Mouse (Mus musculus) limb, embryonic 11.5 days (tissue): Measurements from ENCODE around the gene Hao1. TPM values are rescaled to one million over a fixed set of nuclear protein-coding genes. Genes with fewer than 3 reads are reported as not detected.

Source experiments
- ATAC-seq: fragments of 200-750 bp; cut with Nextera tagmentation; 2 replicates; pipeline ENCODE4 v1.8.0; 2017; ENCODE audit warnings: low read depth; ENCODE audit not compliant: insufficient number of reproducible peaks, low FRiP score, low TSS enrichment
- DNase-seq: peaks from one replicate; pipeline ENCODE4 v3.0.0-alpha.2; 2015; ENCODE audit warnings: low spot score
- H3K27ac ChIP-seq: fragments of 300-500 bp; sonication (generic); replicated peaks from 2 replicates; pipeline ENCODE4 v1.5.1; 2014; ENCODE audit warnings: low read depth, mild to moderate bottlenecking, low read length
- H3K27me3 ChIP-seq: fragments of 300-500 bp; sonication (generic); 2 replicates; pipeline ENCODE4 v1.6.1; 2014; ENCODE audit warnings: mild to moderate bottlenecking, low read length, mixed read lengths; ENCODE audit not compliant: control insufficient read depth, insufficient read depth
- H3K36me3 ChIP-seq: fragments of 300-500 bp; sonication (generic); 2 replicates; pipeline ENCODE4 v1.6.1; 2014; ENCODE audit warnings: mild to moderate bottlenecking, low read length, moderate library complexity, mixed read lengths; ENCODE audit not compliant: control insufficient read depth, insufficient read depth
- H3K4me1 ChIP-seq: fragments of 300-500 bp; sonication (generic); 2 replicates; pipeline ENCODE4 v1.6.1; 2014; ENCODE audit warnings: low read length, mixed read lengths; ENCODE audit not compliant: control insufficient read depth, insufficient read depth
- H3K4me2 ChIP-seq: fragments of 300-500 bp; sonication (generic); 2 replicates; pipeline ENCODE4 v1.6.1; 2014; ENCODE audit warnings: low read depth, mild to moderate bottlenecking, moderate library complexity; ENCODE audit not compliant: severe bottlenecking
- H3K4me3 ChIP-seq: fragments of 300-500 bp; sonication (generic); 2 replicates; pipeline ENCODE4 v1.5.1; 2014; ENCODE audit warnings: low read depth, low read length
- H3K9ac ChIP-seq: fragments of 300-500 bp; sonication (generic); 2 replicates; pipeline ENCODE4 v1.6.1; 2014; ENCODE audit warnings: mild to moderate bottlenecking, low read length
- H3K9me3 ChIP-seq: fragments of 300-500 bp; sonication (generic); 2 replicates; pipeline ENCODE4 v1.6.1; 2016; ENCODE audit warnings: low read length; ENCODE audit not compliant: control insufficient read depth
- WGBS: fragments of 180-500 bp; shearing (Covaris S2); extraction: QIAGEN DNeasy Blood & Tissue Kit; methylation state at CpG from one replicate; pipeline ENCODE4 v1.1.7; 2014; 5-methylcytosine and 5-hydroxymethylcytosine counted together
- polyA plus RNA-seq: library from polyadenylated mRNA; unstranded; fragments of >200 nt; fragmentation: Nextera tagmentation; extraction: Ambion mirVana; gene quantifications from 2 replicates; pipeline ENCODE4 v1.2.1, GENCODE M21; 2014

Gene Hao1
- polyA plus RNA-seq, 1 experiment from 2014 or later, result not detected

DNA sequence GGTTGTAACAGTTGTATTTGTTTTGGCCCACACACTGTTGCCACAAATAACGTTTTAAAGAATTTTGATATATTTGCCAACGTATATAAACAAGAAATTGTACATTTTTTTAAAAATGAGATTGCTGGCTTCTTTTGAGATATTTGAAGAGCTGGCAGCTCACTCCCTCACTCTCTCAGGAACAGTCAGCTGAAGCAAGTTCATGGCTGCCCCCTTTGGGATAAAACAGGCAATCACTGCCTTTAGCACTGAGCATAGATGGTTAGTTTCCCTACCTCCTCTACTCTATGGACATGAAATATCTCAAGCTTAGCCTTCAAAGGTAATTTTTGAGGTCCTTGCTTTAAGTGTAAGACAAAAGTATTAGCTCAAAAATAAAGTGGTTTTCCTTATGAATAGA lies 10.7 kb downstream of the Hao1 start:
- Histone ChIP-seq H3K27me3 (no peaks in the 10 kb centered on the region), H3K4me2 (no peak overlapping the region), H3K36me3 (no peaks in the 10 kb centered on the region), H3K9me3 (no peaks in the 10 kb centered on the region), H3K4me1 (no peaks in the 10 kb centered on the region), H3K9ac (no peak overlapping the region), H3K27ac (no peak overlapping the region), H3K4me3 (no peak overlapping the region)
- 54% methylated on average over 2 of the region's 2 CpGs for WGBS
- DNase-seq, result no peak
- ATAC-seq, result no peak

GRCm38 (mm10) chr2:134541019-134541418 lies 13.1 kb downstream of the Hao1 start:
- no peak overlapping the region for H3K4me2 ChIP-seq

GRCm38 (mm10) chr2:134538451-134538850 lies 15.7 kb downstream of the Hao1 start:
- Histone ChIP-seq H3K36me3 (no peaks in the 10 kb centered on the region), H3K9ac (no peak overlapping the region)

More at GRCm38 (mm10) chr2:134541019-134541418, 13.1 kb downstream of the Hao1 start:
- DNase-seq (no peak), ATAC-seq (no peak)
- no peaks in the 10 kb centered on the region for H3K27me3 ChIP-seq
- WGBS, result 65% methylated on average over 5 of the region's 5 CpGs
- no peak overlapping the region for H3K27ac ChIP-seq
- H3K9me3 ChIP-seq, result no peaks in the 10 kb centered on the region
- no peaks in the 10 kb centered on the region for H3K36me3 ChIP-seq
- no peak overlapping the region for H3K4me3 ChIP-seq
- no peak overlapping the region for H3K9ac ChIP-seq
- H3K4me1 ChIP-seq, result no peaks in the 10 kb centered on the region

GRCm38 (mm10) chr2:134528122-134528810 lies 25.9 kb downstream of the Hao1 start:
- WGBS, result 72% methylated on average over 7 of the region's 7 CpGs
- ATAC-seq (peak; percentile 24; the same call in 1 of the 2 replicates), DNase-seq (no peak)
- no peaks in the 10 kb centered on the region for H3K9me3 ChIP-seq
- no peaks in the 10 kb centered on the region for H3K27me3 ChIP-seq
- no peaks in the 10 kb centered on the region for H3K4me1 ChIP-seq
- no peak overlapping the region for H3K27ac ChIP-seq
- H3K4me2 ChIP-seq, result no peak overlapping the region
- H3K4me3 ChIP-seq, result no peak overlapping the region
- no peaks in the 10 kb centered on the region for H3K36me3 ChIP-seq
- H3K9ac ChIP-seq, result no peak overlapping the region

More at GRCm38 (mm10) chr2:134538451-134538850, 15.7 kb downstream of the Hao1 start:
- DNase-seq, result no peak
- Histone ChIP-seq H3K4me3 (no peak overlapping the region), H3K9me3 (no peaks in the 10 kb centered on the region), H3K4me2 (no peak overlapping the region), H3K27ac (no peak overlapping the region), H3K4me1 (no peaks in the 10 kb centered on the region), H3K27me3 (no peaks in the 10 kb centered on the region)
- ATAC-seq, result no peak
- 60% methylated on average over 4 of the region's 4 CpGs for WGBS

- ATAC-seq (no peak), DNase-seq (no peak)
- Histone ChIP-seq H3K36me3 (no peaks in the 10 kb centered on the region), H3K4me1 (no peaks in the 10 kb centered on the region), H3K27me3 (no peaks in the 10 kb centered on the region), H3K27ac (no peak overlapping the region), H3K9me3 (no peaks in the 10 kb centered on the region), H3K9ac (no peak overlapping the region), H3K4me2 (no peak overlapping the region), H3K4me3 (no peak overlapping the region)
- 63% methylated on average over 11 of the region's 11 CpGs for WGBS
Observed at GRCm38 (mm10) chr2:134527419-134528114, 26.6 kb downstream of the Hao1 start.

GRCm38 (mm10) chr2:134518042-134518441 lies 36.1 kb downstream of the Hao1 start:
- Histone ChIP-seq H3K4me3 (no peak overlapping the region), H3K27ac (no peak overlapping the region), H3K9me3 (no peaks in the 10 kb centered on the region), H3K4me1 (no peaks in the 10 kb centered on the region), H3K36me3 (no peaks in the 10 kb centered on the region), H3K4me2 (no peak overlapping the region), H3K9ac (no peak overlapping the region), H3K27me3 (no peaks in the 10 kb centered on the region)
- DNase-seq, result no peak
- no peak for ATAC-seq

- Histone ChIP-seq H3K9ac (no peak overlapping the region), H3K27ac (no peak overlapping the region), H3K36me3 (no peaks in the 10 kb centered on the region), H3K4me1 (no peaks in the 10 kb centered on the region), H3K27me3 (no peaks in the 10 kb centered on the region), H3K4me3 (no peak overlapping the region), H3K4me2 (no peak overlapping the region), H3K9me3 (no peaks in the 10 kb centered on the region)
- ATAC-seq (no peak), DNase-seq (no peak)
- WGBS, result 78% methylated on average over 3 of the region's 3 CpGs
Observed at GRCm38 (mm10) chr2:134499777-134500176, 54.4 kb downstream of the Hao1 start.

GRCm38 (mm10) chr2:134498450-134498849 lies 55.7 kb downstream of the Hao1 start:
- DNase-seq, result no peak

More at GRCm38 (mm10) chr2:134498450-134498849, 55.7 kb downstream of the Hao1 start:
- H3K9ac ChIP-seq, result no peak overlapping the region
- 78% methylated on average over 7 of the region's 7 CpGs for WGBS
- H3K4me1 ChIP-seq, result no peaks in the 10 kb centered on the region
- ATAC-seq, result no peak
- no peaks in the 10 kb centered on the region for H3K27me3 ChIP-seq
- H3K4me3 ChIP-seq, result no peak overlapping the region
- H3K4me2 ChIP-seq, result no peak overlapping the region
- H3K27ac ChIP-seq, result no peak overlapping the region
- no peaks in the 10 kb centered on the region for H3K9me3 ChIP-seq
- no peaks in the 10 kb centered on the region for H3K36me3 ChIP-seq
